Mouse (Mus musculus): ENCODE measurements around the gene Gsdma2. TPM values are rescaled to one million over a fixed set of nuclear protein-coding genes. Genes with fewer than 3 reads are reported as not detected.
"Not testable (repeated sequence)": the region's sequence is repeated elsewhere in the genome, so short reads cannot be mapped to it uniquely, and the experiment has no call there.

Gsdma2 gene
- polyA plus RNA-seq (2014; fragmentation: Nextera tagmentation; extraction: Ambion mirVana) = not detected in 2 replicates

GRCm38 (mm10) chr11:98646459-98646858, at the start of gene Gsdma2:
Gene Gsdma2, plus strand, starts transcription at chr11:98646759.
- DNase-seq (ENCODE audit: low spot score) = no peak
- Histone ChIP-seq H3K9me3 (replicated peaks; ENCODE audit: control insufficient read depth, low read length) (no peaks in the 10 kb centered on the region), H3K4me1 (ENCODE audit: control insufficient read depth, insufficient read depth, low read length) (no peaks in the 10 kb centered on the region), H3K36me3 (replicated peaks; ENCODE audit: control insufficient read depth, insufficient read depth, low read depth, low read length) (no peaks in the 10 kb centered on the region), H3K27me3 (ENCODE audit: control insufficient read depth, insufficient read depth, low read length) (no peaks in the 10 kb centered on the region), H3K27ac (replicated peaks; ENCODE audit: low read depth, low read length) (no peak within 1 kb of the TSS), H3K4me2 (ENCODE audit: low read depth, low read length) (no peak within 1 kb of the TSS), H3K4me3 (ENCODE audit: low read depth, low read length) (no peak within 1 kb of the TSS), H3K9ac (replicated peaks; ENCODE audit: low read length) (no peak within 1 kb of the TSS)
- ATAC-seq (replicated peaks; ENCODE audit: insufficient number of reproducible peaks, low FRiP score, low TSS enrichment, low read depth) = no peak
- 64% methylated on average over 2 of the region's 2 CpGs for WGBS

DNA sequence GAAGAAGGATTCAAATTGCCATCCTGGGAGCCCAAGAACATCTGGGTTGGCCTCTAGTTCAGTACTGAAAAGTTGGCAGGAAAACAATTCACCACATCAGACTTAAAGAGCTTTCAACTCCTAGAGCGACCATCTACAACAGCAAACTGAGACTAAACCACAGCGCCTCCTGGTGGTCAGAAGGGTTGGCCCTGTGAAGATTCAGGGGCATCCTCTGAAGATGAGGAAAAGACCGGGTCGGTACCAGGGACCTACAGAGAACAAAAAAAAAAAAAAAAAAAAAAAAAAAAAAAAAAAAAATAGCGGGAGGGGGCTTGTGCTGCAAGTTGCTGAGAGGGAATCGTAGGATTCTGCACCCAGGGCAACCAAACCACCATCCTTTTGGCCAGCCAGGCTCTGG, 49.2 kb upstream of the Gsdma2 start:
- Histone ChIP-seq H3K4me1 (ENCODE audit: control insufficient read depth, insufficient read depth, low read length) (no peaks in the 10 kb centered on the region), H3K4me2 (ENCODE audit: low read depth, low read length) (no peak overlapping the region), H3K4me3 (ENCODE audit: low read depth, low read length) (no peak overlapping the region), H3K36me3 (replicated peaks; ENCODE audit: control insufficient read depth, insufficient read depth, low read depth, low read length) (no peaks in the 10 kb centered on the region), H3K9ac (replicated peaks; ENCODE audit: low read length) (no peak overlapping the region), H3K27me3 (ENCODE audit: control insufficient read depth, insufficient read depth, low read length) (peaks cover 6% of the 10 kb centered on the region; the same call in 1 of the 2 replicates), H3K27ac (replicated peaks; ENCODE audit: low read depth, low read length) (no peak overlapping the region), H3K9me3 (replicated peaks; ENCODE audit: control insufficient read depth, low read length) (no peaks in the 10 kb centered on the region)
- WGBS = 42% methylated on average over 6 of the region's 6 CpGs
- DNase-seq (ENCODE audit: low spot score) (peak; percentile 76), ATAC-seq (replicated peaks; ENCODE audit: insufficient number of reproducible peaks, low FRiP score, low TSS enrichment, low read depth) (no peak)

GRCm38 (mm10) chr11:98597991-98598390, 48.6 kb upstream of the Gsdma2 start, which contains the start of gene Lrrc3c:
Gene Lrrc3c, plus strand, starts transcription at chr11:98598291.
- DNase-seq (ENCODE audit: low spot score) (no peak), ATAC-seq (replicated peaks; ENCODE audit: insufficient number of reproducible peaks, low FRiP score, low TSS enrichment, low read depth) (no peak)
- H3K36me3 ChIP-seq (replicated peaks; ENCODE audit: control insufficient read depth, insufficient read depth, low read depth, low read length) = no peaks in the 10 kb centered on the region
- H3K27ac ChIP-seq (replicated peaks; ENCODE audit: low read depth, low read length) = no peak within 1 kb of the TSS
- no peak within 1 kb of the TSS for H3K4me2 ChIP-seq (ENCODE audit: low read depth, low read length)
- H3K9me3 ChIP-seq (replicated peaks; ENCODE audit: control insufficient read depth, low read length) = no peaks in the 10 kb centered on the region
- 79% methylated on average over 8 of the region's 8 CpGs for WGBS
- no peaks in the 10 kb centered on the region for H3K4me1 ChIP-seq (ENCODE audit: control insufficient read depth, insufficient read depth, low read length)
- H3K9ac ChIP-seq (replicated peaks; ENCODE audit: low read length) = no peak within 1 kb of the TSS
- H3K4me3 ChIP-seq (ENCODE audit: low read depth, low read length) = no peak within 1 kb of the TSS
- H3K27me3 ChIP-seq (ENCODE audit: control insufficient read depth, insufficient read depth, low read length) = peaks cover 6% of the 10 kb centered on the region; the same call in 1 of the 2 replicates

DNA sequence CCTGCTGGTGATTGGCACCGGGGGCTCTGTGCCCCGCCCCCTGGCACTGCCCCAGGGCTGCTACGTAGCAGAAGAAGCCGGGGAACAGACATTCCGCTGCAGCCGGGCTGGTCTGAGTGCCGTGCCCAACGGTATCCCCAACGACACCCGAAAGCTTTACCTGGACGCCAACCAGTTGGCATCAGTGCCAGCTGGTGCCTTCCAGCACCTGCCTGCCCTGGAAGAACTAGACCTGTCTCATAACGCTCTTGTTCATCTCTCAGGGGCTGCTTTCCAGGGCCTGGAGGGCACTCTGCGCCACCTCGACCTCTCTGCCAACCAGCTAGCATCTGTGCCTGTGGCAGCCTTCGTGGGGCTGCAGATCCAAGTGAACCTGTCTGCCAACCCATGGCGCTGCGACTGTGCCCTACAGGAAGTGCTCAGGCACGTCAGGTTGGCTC, 47.7 kb upstream of the Gsdma2 start:
- no peaks in the 10 kb centered on the region for H3K9me3 ChIP-seq (replicated peaks; ENCODE audit: control insufficient read depth, low read length)
- H3K4me1 ChIP-seq (ENCODE audit: control insufficient read depth, insufficient read depth, low read length) = no peaks in the 10 kb centered on the region
- ATAC-seq (replicated peaks; ENCODE audit: insufficient number of reproducible peaks, low FRiP score, low TSS enrichment, low read depth) (no peak), DNase-seq (ENCODE audit: low spot score) (no peak)
- no peak overlapping the region for H3K4me2 ChIP-seq (ENCODE audit: low read depth, low read length)
- no peak overlapping the region for H3K27ac ChIP-seq (replicated peaks; ENCODE audit: low read depth, low read length)
- H3K9ac ChIP-seq (replicated peaks; ENCODE audit: low read length) = no peak overlapping the region
- H3K36me3 ChIP-seq (replicated peaks; ENCODE audit: control insufficient read depth, insufficient read depth, low read depth, low read length) = no peaks in the 10 kb centered on the region
- H3K4me3 ChIP-seq (ENCODE audit: low read depth, low read length) = no peak overlapping the region
- H3K27me3 ChIP-seq (ENCODE audit: control insufficient read depth, insufficient read depth, low read length) = peaks cover 6% of the 10 kb centered on the region; the same call in 1 of the 2 replicates
- 67% methylated on average over 18 of the region's 18 CpGs for WGBS

- H3K4me2 ChIP-seq (ENCODE audit: low read depth, low read length) = no peak overlapping the region
- WGBS = 35% methylated on average over 18 of the region's 18 CpGs
- no peak overlapping the region for H3K27ac ChIP-seq (replicated peaks; ENCODE audit: low read depth, low read length)
- peaks cover 6% of the 10 kb centered on the region; the same call in 1 of the 2 replicates for H3K27me3 ChIP-seq (ENCODE audit: control insufficient read depth, insufficient read depth, low read length)
- DNase-seq (ENCODE audit: low spot score) (no peak), ATAC-seq (replicated peaks; ENCODE audit: insufficient number of reproducible peaks, low FRiP score, low TSS enrichment, low read depth) (no peak)
- H3K4me3 ChIP-seq (ENCODE audit: low read depth, low read length) = no peak overlapping the region
- H3K36me3 ChIP-seq (replicated peaks; ENCODE audit: control insufficient read depth, insufficient read depth, low read depth, low read length) = no peaks in the 10 kb centered on the region
- H3K4me1 ChIP-seq (ENCODE audit: control insufficient read depth, insufficient read depth, low read length) = no peaks in the 10 kb centered on the region
- no peak overlapping the region for H3K9ac ChIP-seq (replicated peaks; ENCODE audit: low read length)
- H3K9me3 ChIP-seq (replicated peaks; ENCODE audit: control insufficient read depth, low read length) = no peaks in the 10 kb centered on the region
Measured at GRCm38 (mm10) chr11:98599291-98599690, 47.3 kb upstream of the Gsdma2 start.

GRCm38 (mm10) chr11:98602090-98602690, 44.4 kb upstream of the Gsdma2 start:
- Histone ChIP-seq H3K36me3 (replicated peaks; ENCODE audit: control insufficient read depth, insufficient read depth, low read depth, low read length) (no peaks in the 10 kb centered on the region), H3K27me3 (ENCODE audit: control insufficient read depth, insufficient read depth, low read length) (peaks cover 6% of the 10 kb centered on the region; the same call in 1 of the 2 replicates), H3K4me2 (ENCODE audit: low read depth, low read length) (peak overlapping the region; percentile 51), H3K27ac (replicated peaks; ENCODE audit: low read depth, low read length) (no peak overlapping the region), H3K4me3 (ENCODE audit: low read depth, low read length) (peak overlapping the region; percentile 14; the same call in 1 of the 2 replicates), H3K9ac (replicated peaks; ENCODE audit: low read length) (peak overlapping the region; percentile 25; the same call in 1 of the 2 replicates), H3K9me3 (replicated peaks; ENCODE audit: control insufficient read depth, low read length) (no peaks in the 10 kb centered on the region), H3K4me1 (ENCODE audit: control insufficient read depth, insufficient read depth, low read length) (no peaks in the 10 kb centered on the region)
- 2% methylated on average over 20 of the region's 20 CpGs for WGBS
- DNase-seq (ENCODE audit: low spot score) (peak; percentile 65), ATAC-seq (replicated peaks; ENCODE audit: insufficient number of reproducible peaks, low FRiP score, low TSS enrichment, low read depth) (no peak)

- H3K27me3 ChIP-seq (ENCODE audit: control insufficient read depth, insufficient read depth, low read length) = peaks cover 3% of the 10 kb centered on the region; the same call in 1 of the 2 replicates
- no peak overlapping the region for H3K4me3 ChIP-seq (ENCODE audit: low read depth, low read length)
- 86% methylated on average over 2 of the region's 2 CpGs for WGBS
- no peak overlapping the region for H3K4me2 ChIP-seq (ENCODE audit: low read depth, low read length)
- no peaks in the 10 kb centered on the region for H3K9me3 ChIP-seq (replicated peaks; ENCODE audit: control insufficient read depth, low read length)
- ATAC-seq (replicated peaks; ENCODE audit: insufficient number of reproducible peaks, low FRiP score, low TSS enrichment, low read depth) (no peak), DNase-seq (ENCODE audit: low spot score) (no peak)
- H3K36me3 ChIP-seq (replicated peaks; ENCODE audit: control insufficient read depth, insufficient read depth, low read depth, low read length) = no peaks in the 10 kb centered on the region
- H3K9ac ChIP-seq (replicated peaks; ENCODE audit: low read length) = no peak overlapping the region
- no peak overlapping the region for H3K27ac ChIP-seq (replicated peaks; ENCODE audit: low read depth, low read length)
- no peaks in the 10 kb centered on the region for H3K4me1 ChIP-seq (ENCODE audit: control insufficient read depth, insufficient read depth, low read length)
Measured at GRCm38 (mm10) chr11:98603953-98604352, 42.6 kb upstream of the Gsdma2 start.

DNA sequence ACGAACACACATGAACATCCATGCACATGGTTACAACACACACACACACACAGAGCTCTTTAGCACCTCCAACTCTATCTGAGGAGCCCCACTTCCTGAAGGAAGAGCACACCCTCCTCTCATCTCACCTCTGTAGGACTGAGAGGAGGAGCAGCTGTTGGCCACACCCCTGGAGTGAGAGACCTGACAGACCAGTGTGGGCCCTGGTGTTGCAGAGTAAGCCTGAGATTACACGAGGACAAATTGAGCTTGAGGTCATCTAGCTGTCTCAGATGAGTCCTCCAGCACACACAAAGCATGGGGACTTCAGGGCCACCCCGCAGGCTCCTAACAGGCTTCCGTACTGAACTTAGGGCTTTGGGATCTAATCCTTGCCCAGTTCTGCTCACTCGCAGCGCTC, 41.6 kb upstream of the Gsdma2 start:
- WGBS = 71% methylated on average over 6 of the region's 6 CpGs
- not testable (repeated sequence) for H3K27me3 ChIP-seq (ENCODE audit: control insufficient read depth, insufficient read depth, low read length); H3K4me3 ChIP-seq (ENCODE audit: low read depth, low read length); H3K36me3 ChIP-seq (replicated peaks; ENCODE audit: control insufficient read depth, insufficient read depth, low read depth, low read length); H3K9me3 ChIP-seq (replicated peaks; ENCODE audit: control insufficient read depth, low read length); H3K4me1 ChIP-seq (ENCODE audit: control insufficient read depth, insufficient read depth, low read length); H3K27ac ChIP-seq (replicated peaks; ENCODE audit: low read depth, low read length); DNase-seq (ENCODE audit: low spot score); H3K9ac ChIP-seq (replicated peaks; ENCODE audit: low read length); H3K4me2 ChIP-seq (ENCODE audit: low read depth, low read length); ATAC-seq (replicated peaks; ENCODE audit: insufficient number of reproducible peaks, low FRiP score, low TSS enrichment, low read depth)
